Mouse (Mus musculus): ENCODE data around the gene Zfp383. TPM values are rescaled to one million over a fixed set of nuclear protein-coding genes. Genes with fewer than 3 reads are reported as not detected.
"Not testable (repeated sequence)": the region's sequence is repeated elsewhere in the genome, so short reads cannot be mapped to it uniquely, and the experiment has no call there.

Zfp383 gene
- polyA plus RNA-seq, 1 experiment from 2014 or later = 7.2 TPM

DNA sequence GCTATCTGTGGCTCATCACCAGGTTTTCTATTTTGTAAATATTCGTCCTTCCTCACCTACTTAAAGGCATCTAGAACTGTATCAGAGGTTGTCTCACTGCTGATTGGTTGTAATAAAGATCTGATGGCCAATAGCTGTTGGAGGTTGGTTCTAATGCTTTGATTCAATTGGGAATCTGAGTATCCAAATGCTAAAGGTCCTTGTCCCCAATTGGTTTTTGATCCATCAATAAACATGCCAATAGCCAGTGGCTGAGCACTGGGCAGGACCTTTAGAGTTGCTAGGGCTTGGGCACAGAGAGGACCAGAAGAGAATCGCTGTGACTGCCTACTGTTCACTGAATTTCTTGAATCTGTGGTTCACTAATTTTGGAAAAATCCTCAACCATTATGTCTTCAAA lies 35.7 kb downstream of the Zfp383 start:
- Histone ChIP-seq H3K9ac (no peak overlapping the region), H3K27ac (no peak overlapping the region), H3K36me3 (ENCODE audit: poor library complexity, severe bottlenecking) (peaks cover 32% of the 10 kb centered on the region), H3K4me2 (no peak overlapping the region), H3K4me1 (peaks cover 3% of the 10 kb centered on the region; the same call in 1 of the 2 replicates), H3K9me3 (replicated peaks) (no peaks in the 10 kb centered on the region), H3K4me3 (no peak overlapping the region), H3K27me3 (no peaks in the 10 kb centered on the region)
- no peak for ATAC-seq
- WGBS = 80% methylated on average over 2 of the region's 2 CpGs

DNA sequence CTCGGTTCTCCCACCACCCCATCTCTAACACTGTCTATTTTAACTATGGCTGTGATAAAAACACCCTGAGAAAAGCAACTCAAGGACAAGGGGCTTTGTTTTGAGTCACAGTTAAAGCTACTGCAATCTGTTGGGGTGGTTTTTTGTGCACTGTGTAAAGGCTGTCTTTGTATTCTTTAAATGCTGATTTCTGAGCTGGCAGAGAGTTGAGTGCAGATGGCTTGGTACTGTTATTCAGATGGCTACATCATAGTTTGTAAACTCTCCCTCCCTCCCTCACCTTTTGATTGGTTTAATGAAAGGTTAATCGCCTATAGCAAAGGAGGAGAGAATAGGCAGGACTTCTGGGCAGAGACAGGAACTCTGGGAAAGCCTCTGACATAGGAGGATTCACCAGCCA lies 36.2 kb downstream of the Zfp383 start:
- H3K4me2 ChIP-seq = no peak overlapping the region
- peaks cover 32% of the 10 kb centered on the region for H3K36me3 ChIP-seq (ENCODE audit: poor library complexity, severe bottlenecking)
- H3K9me3 ChIP-seq (replicated peaks) = no peaks in the 10 kb centered on the region
- ATAC-seq = no peak
- H3K9ac ChIP-seq = no peak overlapping the region
- H3K27me3 ChIP-seq = no peaks in the 10 kb centered on the region
- no peak overlapping the region for H3K27ac ChIP-seq
- WGBS = 66% methylated on average over 2 of the region's 2 CpGs
- no peak overlapping the region for H3K4me3 ChIP-seq
- peaks cover 3% of the 10 kb centered on the region; the same call in 1 of the 2 replicates for H3K4me1 ChIP-seq

- H3K36me3 ChIP-seq (ENCODE audit: poor library complexity, severe bottlenecking) = peaks cover 23% of the 10 kb centered on the region
- H3K27ac ChIP-seq = peak overlapping the region; percentile 95
- no peaks in the 10 kb centered on the region for H3K27me3 ChIP-seq
- H3K9me3 ChIP-seq (replicated peaks) = no peaks in the 10 kb centered on the region
- peak overlapping the region; percentile 91 for H3K9ac ChIP-seq
- no peak for ATAC-seq
- peak overlapping the region; percentile 77 for H3K4me3 ChIP-seq
- 44% methylated on average over 10 of the region's 10 CpGs for WGBS
- H3K4me2 ChIP-seq = peak overlapping the region; percentile 66
- peaks cover 15% of the 10 kb centered on the region for H3K4me1 ChIP-seq
These were observed 45.1 kb downstream of the Zfp383 start for GRCm38 (mm10) chr7:29953086-29953485.

DNA sequence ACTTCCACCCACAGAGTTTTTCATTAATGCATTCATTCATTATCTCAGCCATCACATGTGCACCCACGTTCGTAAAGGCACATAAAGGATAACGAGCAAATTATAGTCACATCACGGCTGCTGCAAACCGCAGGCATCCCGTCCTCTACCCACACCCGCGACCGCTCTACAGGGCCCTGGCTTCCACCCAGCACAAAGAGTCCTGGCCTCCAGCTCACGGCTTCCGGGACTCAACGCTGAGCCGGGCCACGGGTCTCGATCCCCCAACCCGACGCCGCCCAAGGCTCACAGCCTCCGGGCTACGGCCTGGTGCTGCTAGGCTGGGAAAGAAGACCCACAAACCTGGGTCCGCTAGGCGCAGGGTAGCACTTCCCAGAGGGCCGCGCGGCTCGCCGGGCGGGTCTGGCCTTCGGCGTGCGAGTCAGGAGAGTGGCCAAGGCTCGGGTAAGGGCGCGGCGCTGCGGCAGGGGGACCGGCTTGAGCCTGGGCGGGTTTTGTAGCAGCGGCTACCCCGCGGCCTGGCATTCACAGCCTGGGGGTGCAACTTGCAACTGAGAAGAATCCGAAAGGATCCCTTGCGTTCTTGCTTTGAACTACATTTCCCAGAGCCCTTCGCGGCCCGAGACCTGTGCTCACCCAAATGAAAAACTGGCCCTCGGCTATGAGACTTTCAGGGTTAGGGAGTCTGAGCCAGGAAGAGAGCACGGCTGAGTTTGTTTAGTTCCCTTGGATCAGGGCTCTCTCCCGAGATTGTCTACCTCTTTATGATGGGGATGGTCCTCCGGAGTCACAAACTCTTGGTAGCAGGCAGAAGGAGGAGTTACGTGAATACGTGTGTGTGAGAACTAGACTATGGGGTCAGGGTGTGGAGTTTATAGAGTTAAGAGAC lies 45.7 kb downstream of the Zfp383 start, which contains the start of gene Zfp74:
Gene Zfp74 (minus strand): TSS at position 577 of the 889 bp plus-strand sequence.
- Histone ChIP-seq H3K4me3 (peak within 1 kb of the TSS; percentile 77), H3K9me3 (replicated peaks) (no peaks in the 10 kb centered on the region), H3K4me1 (peaks cover 15% of the 10 kb centered on the region), H3K36me3 (ENCODE audit: poor library complexity, severe bottlenecking) (peaks cover 21% of the 10 kb centered on the region), H3K27me3 (no peaks in the 10 kb centered on the region), H3K9ac (peak within 1 kb of the TSS; percentile 91), H3K4me2 (peak within 1 kb of the TSS; percentile 66), H3K27ac (peak within 1 kb of the TSS; percentile 95)
- peak; percentile 95 for ATAC-seq
- WGBS = under 1% methylated on average over 52 of the region's 52 CpGs

DNA sequence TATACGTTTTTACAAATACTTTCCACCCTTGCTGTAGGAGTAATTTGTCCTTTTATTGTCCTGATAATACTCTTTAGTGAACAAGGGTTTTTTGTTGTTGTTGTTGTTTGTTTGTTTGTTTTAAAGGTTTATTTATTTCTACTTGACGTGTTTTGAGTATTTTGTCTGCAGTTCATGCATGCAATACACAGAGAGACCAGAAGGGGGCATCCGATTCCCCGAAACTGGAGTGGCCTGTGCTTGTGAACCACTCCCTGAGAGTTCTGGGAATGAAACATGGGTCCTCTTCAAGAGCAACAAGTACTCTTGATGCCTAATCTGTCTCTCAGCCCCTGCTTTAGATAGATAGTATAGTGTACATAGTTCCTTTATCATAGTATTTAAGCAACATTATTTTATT lies 46.7 kb downstream of the Zfp383 start:
- 24% methylated on average over 4 of the region's 4 CpGs for WGBS

GRCm38 (mm10) chr7:29956257-29956656 lies 48.2 kb downstream of the Zfp383 start:
- Histone ChIP-seq H3K36me3 (ENCODE audit: poor library complexity, severe bottlenecking) (peaks cover 2% of the 10 kb centered on the region; the same call in 1 of the 2 replicates), H3K4me3 (no peak overlapping the region), H3K4me1 (peaks cover 15% of the 10 kb centered on the region), H3K4me2 (no peak overlapping the region), H3K9me3 (replicated peaks) (no peaks in the 10 kb centered on the region), H3K27me3 (no peaks in the 10 kb centered on the region), H3K27ac (no peak overlapping the region), H3K9ac (no peak overlapping the region)
- 65% methylated on average over 9 of the region's 10 CpGs for WGBS
- ATAC-seq = no peak

More for the DNA sequence above, 46.7 kb downstream of the Zfp383 start:
- H3K4me2 ChIP-seq = peak overlapping the region; percentile 66
- H3K9ac ChIP-seq = no peak overlapping the region
- H3K27ac ChIP-seq = no peak overlapping the region
- ATAC-seq = no peak
- peaks cover 15% of the 10 kb centered on the region for H3K4me1 ChIP-seq
- H3K27me3 ChIP-seq = no peaks in the 10 kb centered on the region
- H3K36me3 ChIP-seq (ENCODE audit: poor library complexity, severe bottlenecking) = peaks cover 16% of the 10 kb centered on the region
- no peaks in the 10 kb centered on the region for H3K9me3 ChIP-seq (replicated peaks)
- no peak overlapping the region; the same call in 1 of the 2 replicates for H3K4me3 ChIP-seq

GRCm38 (mm10) chr7:29958125-29958724 lies 50.2 kb downstream of the Zfp383 start:
- Histone ChIP-seq H3K4me2 (no peak overlapping the region), H3K9me3 (replicated peaks) (no peaks in the 10 kb centered on the region), H3K27me3 (no peaks in the 10 kb centered on the region)

DNA sequence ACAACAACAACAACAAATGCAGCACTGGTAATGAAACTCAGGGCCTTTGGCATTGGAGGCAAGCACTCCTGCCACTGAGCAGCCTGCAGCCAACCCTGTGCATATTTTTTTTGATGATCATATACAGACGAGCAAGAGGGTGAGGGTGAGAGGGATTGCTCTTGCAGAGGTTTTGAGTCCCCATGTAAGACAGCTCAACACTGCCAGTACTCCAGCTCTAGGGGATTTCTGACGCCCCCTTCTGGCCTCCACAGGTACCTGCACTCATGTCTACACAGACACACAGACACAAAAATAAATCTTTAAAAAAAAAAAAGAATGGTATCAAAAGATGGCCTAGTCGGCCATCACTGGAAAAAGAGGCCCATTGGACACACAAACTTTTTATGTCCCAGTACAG lies 51.0 kb downstream of the Zfp383 start:
- H3K27me3 ChIP-seq = no peaks in the 10 kb centered on the region
- no peaks in the 10 kb centered on the region for H3K9me3 ChIP-seq (replicated peaks)
- H3K4me3 ChIP-seq = no peak overlapping the region
- no peak overlapping the region for H3K4me2 ChIP-seq
- 61% methylated on average over 3 of the region's 3 CpGs for WGBS
- no peaks in the 10 kb centered on the region for H3K36me3 ChIP-seq (ENCODE audit: poor library complexity, severe bottlenecking)
- ATAC-seq = no peak
- H3K4me1 ChIP-seq = peaks cover 4% of the 10 kb centered on the region; the same call in 1 of the 2 replicates
- no peak overlapping the region for H3K27ac ChIP-seq
- no peak overlapping the region for H3K9ac ChIP-seq

More at GRCm38 (mm10) chr7:29958125-29958724, 50.2 kb downstream of the Zfp383 start:
- H3K27ac ChIP-seq = no peak overlapping the region
- no peak overlapping the region for H3K9ac ChIP-seq
- no peak for ATAC-seq
- WGBS = 86% methylated on average over 11 of the region's 11 CpGs
- no peak overlapping the region for H3K4me3 ChIP-seq
- peaks cover 4% of the 10 kb centered on the region for H3K4me1 ChIP-seq
- no peaks in the 10 kb centered on the region for H3K36me3 ChIP-seq (ENCODE audit: poor library complexity, severe bottlenecking)

DNA sequence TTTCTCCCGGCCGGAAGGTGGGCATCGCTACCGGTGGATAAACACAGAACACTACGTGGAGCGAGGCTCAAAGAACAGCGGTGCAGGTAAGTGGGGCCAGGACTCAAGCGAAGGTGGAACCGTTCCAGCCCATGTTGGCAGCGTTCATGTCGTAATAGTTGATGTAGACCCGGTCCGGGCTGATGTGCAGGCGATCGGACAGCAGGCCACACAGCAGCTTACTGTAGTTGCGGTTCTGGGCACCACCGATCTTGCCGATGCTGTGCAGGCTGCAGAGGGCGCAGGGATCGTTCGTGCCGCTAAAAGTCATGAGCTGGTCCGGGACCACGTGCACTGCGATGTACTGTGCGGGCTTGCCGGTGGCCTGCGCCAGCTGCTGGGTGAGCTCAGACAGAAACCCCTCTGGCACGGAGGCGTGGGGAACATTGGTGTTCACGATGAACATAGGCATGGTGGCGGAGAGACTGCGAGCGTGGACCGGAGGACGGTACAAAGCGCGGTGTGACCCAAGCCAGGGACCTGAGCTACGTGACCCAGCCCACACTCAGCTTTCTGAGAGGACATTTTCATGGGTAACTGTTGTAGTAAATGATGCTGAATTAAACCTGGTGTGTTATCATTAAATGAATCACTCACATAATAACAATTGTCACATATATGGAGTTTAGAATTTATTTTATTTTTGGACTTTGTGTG lies 57.2 kb downstream of the Zfp383 start:
- H3K4me1 ChIP-seq; H3K9ac ChIP-seq; H3K9me3 ChIP-seq (replicated peaks); H3K36me3 ChIP-seq (ENCODE audit: poor library complexity, severe bottlenecking); H3K4me3 ChIP-seq; ATAC-seq; H3K4me2 ChIP-seq; H3K27me3 ChIP-seq; H3K27ac ChIP-seq: not testable (repeated sequence)
- WGBS = 58% methylated on average over 38 of the region's 39 CpGs
